Mouse (Mus musculus): Measurements from ENCODE around the gene Sord. TPM values are rescaled to one million over a fixed set of nuclear protein-coding genes. Genes with fewer than 3 reads are reported as not detected.

Sord gene
- total and polyA plus RNA-seq, 2 experiments, result 365 to 1,092 TPM

- H3K79me2 ChIP-seq (ENCODE audit: control insufficient read depth, insufficient read depth, low read length), result peaks cover 11% of the 10 kb centered on the region; the same call in 1 of the 2 replicates
- peak overlapping the region; percentile 69 for H3K27ac ChIP-seq (replicated peaks; ENCODE audit: insufficient read depth, low read depth, low read length)
- peak overlapping the region; percentile 86 for H3K4me3 ChIP-seq (ENCODE audit: insufficient read depth, low read depth, low read length)
- H3K36me3 ChIP-seq (ENCODE audit: control insufficient read depth, insufficient read depth, low read length), result peaks cover 15% of the 10 kb centered on the region
- 9% methylated on average over 26 of the region's 26 CpGs for WGBS
- H3K9ac ChIP-seq (ENCODE audit: low read depth, low read length), result peak overlapping the region; percentile 67
- no peaks in the 10 kb centered on the region for H3K27me3 ChIP-seq (ENCODE audit: control insufficient read depth, insufficient read depth, low read length)
- TF ChIP-seq CTCF (IDR thresholded peaks at IDR 0.05; ENCODE audit: low read depth, low read length), result no peak
- no peak for TF ChIP-seq POLR2A (IDR thresholded peaks at IDR 0.05; ENCODE audit: extremely low read depth, insufficient read depth, low read length)
- DNase-seq (ENCODE audit: extremely low read depth, low read depth, low spot score), result peak; percentile 68
- no peaks in the 10 kb centered on the region for H3K4me1 ChIP-seq (ENCODE audit: control insufficient read depth, insufficient read depth, low read length)
These were observed 591 bp upstream of the Sord start for GRCm38 (mm10) chr2:122233759-122234557.

DNA sequence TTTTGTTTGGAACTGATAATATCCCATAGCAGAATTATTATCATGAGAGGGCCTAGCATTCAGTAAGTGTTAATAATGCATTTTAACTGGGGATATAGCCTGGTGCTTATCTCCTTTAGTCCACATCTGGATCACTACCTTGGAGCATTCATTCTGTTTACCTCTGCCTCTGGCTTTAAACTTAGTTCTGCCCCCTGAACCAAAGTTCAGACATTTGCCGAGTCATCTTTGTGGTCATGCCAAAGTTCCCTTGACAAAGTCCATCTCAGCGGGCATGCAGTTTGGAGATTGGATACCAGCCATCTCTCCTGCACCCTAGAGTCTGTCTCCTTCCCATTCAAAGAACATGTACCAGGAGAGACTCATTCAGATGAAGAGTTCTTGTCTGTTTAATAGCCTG lies 876 bp downstream of the Sord start:
- H3K36me3 ChIP-seq (ENCODE audit: control insufficient read depth, insufficient read depth, low read length), result peaks cover 15% of the 10 kb centered on the region
- H3K4me1 ChIP-seq (ENCODE audit: control insufficient read depth, insufficient read depth, low read length), result no peaks in the 10 kb centered on the region
- H3K4me3 ChIP-seq (ENCODE audit: insufficient read depth, low read depth, low read length), result peak overlapping the region; percentile 86
- peak overlapping the region; percentile 99 for H3K27ac ChIP-seq (replicated peaks; ENCODE audit: insufficient read depth, low read depth, low read length)
- 8% methylated on average over 2 of the region's 2 CpGs for WGBS
- DNase-seq (ENCODE audit: extremely low read depth, low read depth, low spot score), result peak; percentile 96
- peaks cover 11% of the 10 kb centered on the region; the same call in 1 of the 2 replicates for H3K79me2 ChIP-seq (ENCODE audit: control insufficient read depth, insufficient read depth, low read length)
- H3K27me3 ChIP-seq (ENCODE audit: control insufficient read depth, insufficient read depth, low read length), result no peaks in the 10 kb centered on the region
- no peak for TF ChIP-seq POLR2A (IDR thresholded peaks at IDR 0.05; ENCODE audit: extremely low read depth, insufficient read depth, low read length)
- no peak for TF ChIP-seq CTCF (IDR thresholded peaks at IDR 0.05; ENCODE audit: low read depth, low read length)
- peak overlapping the region; percentile 90 for H3K9ac ChIP-seq (ENCODE audit: low read depth, low read length)

- no peaks in the 10 kb centered on the region for H3K27me3 ChIP-seq (ENCODE audit: control insufficient read depth, insufficient read depth, low read length)
- H3K4me3 ChIP-seq (ENCODE audit: insufficient read depth, low read depth, low read length), result peak overlapping the region; percentile 69
- H3K4me1 ChIP-seq (ENCODE audit: control insufficient read depth, insufficient read depth, low read length), result peaks cover under 1% of the 10 kb centered on the region; the same call in 1 of the 2 replicates
- peak overlapping the region; percentile 82 for H3K9ac ChIP-seq (ENCODE audit: low read depth, low read length)
- H3K36me3 ChIP-seq (ENCODE audit: control insufficient read depth, insufficient read depth, low read length), result peaks cover 15% of the 10 kb centered on the region
- peaks cover 11% of the 10 kb centered on the region; the same call in 1 of the 2 replicates for H3K79me2 ChIP-seq (ENCODE audit: control insufficient read depth, insufficient read depth, low read length)
- H3K27ac ChIP-seq (replicated peaks; ENCODE audit: insufficient read depth, low read depth, low read length), result peak overlapping the region; percentile 99
- DNase-seq (ENCODE audit: extremely low read depth, low read depth, low spot score), result peak; percentile 68
- no peak for TF ChIP-seq CTCF (IDR thresholded peaks at IDR 0.05; ENCODE audit: low read depth, low read length)
- TF ChIP-seq POLR2A (IDR thresholded peaks at IDR 0.05; ENCODE audit: extremely low read depth, insufficient read depth, low read length), result no peak
These were observed 1.8 kb downstream of the Sord start for GRCm38 (mm10) chr2:122236321-122236720.

GRCm38 (mm10) chr2:122237891-122238470 lies 3.4 kb downstream of the Sord start:
- H3K27ac ChIP-seq (replicated peaks; ENCODE audit: insufficient read depth, low read depth, low read length), result peak overlapping the region; percentile 99
- WGBS, result 19% methylated on average over 2 of the region's 2 CpGs

GRCm38 (mm10) chr2:122240735-122241134 lies 6.2 kb downstream of the Sord start:
- Histone ChIP-seq H3K27ac (replicated peaks; ENCODE audit: insufficient read depth, low read depth, low read length) (peak overlapping the region; percentile 98), H3K36me3 (ENCODE audit: control insufficient read depth, insufficient read depth, low read length) (peaks cover 31% of the 10 kb centered on the region), H3K79me2 (ENCODE audit: control insufficient read depth, insufficient read depth, low read length) (peaks cover 9% of the 10 kb centered on the region; the same call in 1 of the 2 replicates), H3K27me3 (ENCODE audit: control insufficient read depth, insufficient read depth, low read length) (no peaks in the 10 kb centered on the region), H3K4me1 (ENCODE audit: control insufficient read depth, insufficient read depth, low read length) (peaks cover 15% of the 10 kb centered on the region), H3K4me3 (ENCODE audit: insufficient read depth, low read depth, low read length) (peak overlapping the region; percentile 29; the same call in 1 of the 2 replicates), H3K9ac (ENCODE audit: low read depth, low read length) (peak overlapping the region; percentile 74)
- TF ChIP-seq POLR2A (IDR thresholded peaks at IDR 0.05; ENCODE audit: extremely low read depth, insufficient read depth, low read length) (0 out of 2 replicates have a peak, but pooled peaks have one; percentile 21), CTCF (IDR thresholded peaks at IDR 0.05; ENCODE audit: low read depth, low read length) (no peak)
- peak; percentile 90 for DNase-seq (ENCODE audit: extremely low read depth, low read depth, low spot score)

More at GRCm38 (mm10) chr2:122237891-122238470, 3.4 kb downstream of the Sord start:
- peak; percentile 99 for DNase-seq (ENCODE audit: extremely low read depth, low read depth, low spot score)
- Histone ChIP-seq H3K4me1 (ENCODE audit: control insufficient read depth, insufficient read depth, low read length) (peaks cover 4% of the 10 kb centered on the region; the same call in 1 of the 2 replicates), H3K27me3 (ENCODE audit: control insufficient read depth, insufficient read depth, low read length) (no peaks in the 10 kb centered on the region), H3K9ac (ENCODE audit: low read depth, low read length) (peak overlapping the region; percentile 94), H3K79me2 (ENCODE audit: control insufficient read depth, insufficient read depth, low read length) (peaks cover 12% of the 10 kb centered on the region; the same call in 1 of the 2 replicates), H3K4me3 (ENCODE audit: insufficient read depth, low read depth, low read length) (peak overlapping the region; percentile 69), H3K36me3 (ENCODE audit: control insufficient read depth, insufficient read depth, low read length) (peaks cover 19% of the 10 kb centered on the region)
- TF ChIP-seq POLR2A (IDR thresholded peaks at IDR 0.05; ENCODE audit: extremely low read depth, insufficient read depth, low read length) (no peak), CTCF (IDR thresholded peaks at IDR 0.05; ENCODE audit: low read depth, low read length) (no peak)

Measured in liver, adult 2 months (tissue).